Mouse (Mus musculus) left cerebral cortex, postnatal 25 days (tissue): ENCODE measurements at regions not wholly inside any gene's neighbourhood (a gene's known extent, or its start where the extent isn't known, plus 50 kb on each side); places are given as distances from the start of the nearest gene placed in this dataset.

Experiments used
- DNase-seq, 2 experiments: peaks; one replicate each; pipeline ENCODE4 v3.0.0; 2022; ENCODE audit warnings: low spot score in 2 of 2, mixed read lengths in 1 of 2
- intact Hi-C: fragments of 180-260 bp; cut with DNase I; formaldehyde crosslinking; loops from one replicate; pipeline ENCODE4 v1.15.1; 2025

GRCm38 (mm10) chr2:174880659-174881058 is 120.2 kb downstream of the Edn3 start:
- DNase-seq, result no peak
- intact Hi-C loops, result no loop called here

GRCm38 (mm10) chr2:174884232-174885225 is 124.1 kb downstream of the Edn3 start:
- intact Hi-C loops, result no loop called here

GRCm38 (mm10) chr2:174892658-174893057 is 117.4 kb upstream of the Gm14444 start:
- no peak for DNase-seq
- intact Hi-C loops, result no loop called here

More at GRCm38 (mm10) chr2:174884232-174885225, 124.1 kb downstream of the Edn3 start:
- no peak for DNase-seq

- no peak for DNase-seq
- intact Hi-C loops, result no loop called here
Observed at GRCm38 (mm10) chr2:174897424-174897823, 112.6 kb upstream of the Gm14444 start.

- intact Hi-C loops, result loop anchor here (1.0 to 5.0 kb wide), 4 partner anchors 41 to 1338 kb away; no protein-coding TSS in a partner anchor
- no peak for DNase-seq
Observed at GRCm38 (mm10) chr2:174899940-174900670, 109.9 kb upstream of the Gm14444 start.

- intact Hi-C loops, result loop anchor here (1.0 to 5.0 kb wide), 4 partner anchors 42 to 1338 kb away; no protein-coding TSS in a partner anchor
- peak; percentile 55 to 57 for DNase-seq
Observed at GRCm38 (mm10) chr2:174900671-174900991, 109.4 kb upstream of the Gm14444 start.

- intact Hi-C loops, result loop anchor here (2.0 to 5.0 kb wide), 3 partner anchors 43 to 1340 kb away; no protein-coding TSS in a partner anchor
- DNase-seq, result peak in 1 of 2 experiments; percentile 7
Observed at GRCm38 (mm10) chr2:174901801-174902200, 108.2 kb upstream of the Gm14444 start.

GRCm38 (mm10) chr2:174903627-174904026 is 106.4 kb upstream of the Gm14444 start:
- DNase-seq, result no peak
- intact Hi-C loops, result loop anchor here (5.0 kb wide), 1 partner anchor 1341 kb away; no protein-coding TSS in a partner anchor

GRCm38 (mm10) chr2:174905865-174906639 is 104.0 kb upstream of the Gm14444 start:
- peak; percentile 34 to 57 for DNase-seq
- intact Hi-C loops, result loop anchor here (1.0 kb wide), 1 partner anchor 232 kb away; no protein-coding TSS in a partner anchor

GRCm38 (mm10) chr2:174917146-174917905 is 92.7 kb upstream of the Gm14444 start:
- no peak for DNase-seq
- intact Hi-C loops, result no loop called here

- DNase-seq, result no peak
- intact Hi-C loops, result no loop called here
Observed at GRCm38 (mm10) chr2:174917975-174918374, 92.1 kb upstream of the Gm14444 start.

GRCm38 (mm10) chr2:174922208-174922607 is 87.8 kb upstream of the Gm14444 start:
- DNase-seq, result no peak
- intact Hi-C loops, result no loop called here

GRCm38 (mm10) chr2:174929718-174930117 is 80.3 kb upstream of the Gm14444 start:
- DNase-seq, result no peak

GRCm38 (mm10) chr2:174932137-174933012 is 77.7 kb upstream of the Gm14444 start:
- peak; percentile 93 to 94 for DNase-seq
- intact Hi-C loops, result no loop called here

More at GRCm38 (mm10) chr2:174929718-174930117, 80.3 kb upstream of the Gm14444 start:
- intact Hi-C loops, result no loop called here

GRCm38 (mm10) chr2:174933013-174933353 is 77.1 kb upstream of the Gm14444 start:
- intact Hi-C loops, result no loop called here
- no peak for DNase-seq

GRCm38 (mm10) chr2:174936665-174937064 is 73.4 kb upstream of the Gm14444 start:
- intact Hi-C loops, result no loop called here
- no peak for DNase-seq

- no peak for DNase-seq
- intact Hi-C loops, result no loop called here
Observed at GRCm38 (mm10) chr2:174937930-174938329, 72.1 kb upstream of the Gm14444 start.

GRCm38 (mm10) chr2:174942221-174942620 is 67.8 kb upstream of the Gm14444 start:
- intact Hi-C loops, result no loop called here
- no peak for DNase-seq
